Mouse (Mus musculus) forebrain, embryonic 13.5 days (tissue): ENCODE results near the gene Fbxo34. TPM values are rescaled to one million over a fixed set of nuclear protein-coding genes. Genes with fewer than 3 reads are reported as not detected.

Experiments used
- ATAC-seq: fragments of 200-750 bp; cut with Nextera tagmentation; 2 replicates; pipeline ENCODE4 v1.8.0; 2017
- H3K27ac ChIP-seq: fragments of 300-500 bp; sonication (generic); 2 replicates; pipeline ENCODE4 v1.5.1; 2015; ENCODE audit warnings: inconsistent platforms, mild to moderate bottlenecking, moderate library complexity
- H3K27me3 ChIP-seq: fragments of 300-500 bp; sonication (generic); 2 replicates; pipeline ENCODE4 v1.6.1; 2015; ENCODE audit warnings: mild to moderate bottlenecking, inconsistent platforms
- H3K36me3 ChIP-seq: fragments of 300-500 bp; sonication (generic); 2 replicates; pipeline ENCODE4 v1.6.1; 2015; ENCODE audit warnings: mild to moderate bottlenecking, inconsistent platforms; ENCODE audit not compliant: poor library complexity, severe bottlenecking
- H3K4me1 ChIP-seq: fragments of 300-500 bp; sonication (generic); 2 replicates; pipeline ENCODE4 v1.6.1; 2015; ENCODE audit warnings: inconsistent platforms
- H3K4me2 ChIP-seq: fragments of 300-500 bp; sonication (generic); 2 replicates; pipeline ENCODE4 v1.6.1; 2015; ENCODE audit warnings: inconsistent platforms, mild to moderate bottlenecking, moderate library complexity
- H3K4me3 ChIP-seq: fragments of 300-500 bp; sonication (generic); 2 replicates; pipeline ENCODE4 v1.5.1; 2015; ENCODE audit warnings: mild to moderate bottlenecking, inconsistent platforms
- H3K9ac ChIP-seq: fragments of 300-500 bp; sonication (generic); 2 replicates; pipeline ENCODE4 v1.6.1; 2015; ENCODE audit warnings: mild to moderate bottlenecking, inconsistent platforms
- H3K9me3 ChIP-seq: fragments of 300-500 bp; sonication (generic); replicated peaks from 2 replicates; pipeline ENCODE4 v1.6.1; 2016; ENCODE audit warnings: inconsistent platforms
- WGBS: fragments of 180-500 bp; shearing (Covaris S2); methylation state at CpG from one replicate; pipeline ENCODE4 v1.1.7; 2015; 5-methylcytosine and 5-hydroxymethylcytosine counted together
- polyA plus RNA-seq: library from polyadenylated mRNA; unstranded; fragments of >200 nt; fragmentation: Nextera tagmentation; extraction: Ambion mirVana; gene quantifications from 2 replicates; pipeline ENCODE4 v1.2.1, GENCODE M21; 2015

Gene Fbxo34
- polyA plus RNA-seq, 1 experiment from 2014 or later: 20.4 TPM

DNA sequence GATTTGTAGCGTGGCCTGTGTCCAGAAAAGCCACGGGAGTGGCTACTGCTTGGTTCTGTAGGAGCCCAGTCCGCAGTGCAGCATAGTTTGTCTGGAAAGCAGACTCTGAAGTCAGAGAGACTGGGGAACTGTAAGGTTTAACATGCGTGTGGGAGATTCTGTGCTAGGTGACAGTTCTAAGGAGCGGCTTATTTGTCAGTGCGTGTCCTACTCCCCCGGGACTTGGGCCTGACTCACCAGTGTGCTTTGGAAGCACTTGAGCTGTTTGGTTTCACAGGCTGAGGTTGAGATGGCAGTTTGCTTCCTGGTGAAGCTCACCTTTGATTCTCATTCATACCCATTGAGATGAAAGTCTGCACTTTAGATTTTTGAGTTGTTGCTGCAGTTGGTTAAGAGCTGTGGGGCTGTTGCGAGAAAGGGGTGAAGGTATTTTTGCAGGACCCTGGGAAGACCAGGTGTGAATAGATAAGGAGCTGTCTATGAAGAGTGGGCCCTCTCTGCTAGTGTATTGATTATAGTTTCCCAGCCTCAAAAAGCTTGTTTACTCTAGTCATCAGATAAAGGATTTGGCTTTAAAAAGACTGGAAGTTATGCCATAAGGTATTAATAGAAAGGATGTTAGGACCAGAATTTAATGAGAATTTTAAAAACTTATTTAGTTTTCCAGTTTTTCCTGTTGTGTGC is 24.5 kb downstream of the Fbxo34 start:
- Histone ChIP-seq H3K27ac (no peak overlapping the region), H3K27me3 (no peaks in the 10 kb centered on the region), H3K4me2 (no peak overlapping the region), H3K36me3 (no peaks in the 10 kb centered on the region), H3K4me1 (peaks cover 18% of the 10 kb centered on the region; the same call in 1 of the 2 replicates), H3K4me3 (no peak overlapping the region), H3K9me3 (no peaks in the 10 kb centered on the region), H3K9ac (no peak overlapping the region)
- WGBS: 89% methylated on average over 8 of the region's 8 CpGs
- ATAC-seq: no peak

- no peak overlapping the region for H3K9ac ChIP-seq
- H3K27ac ChIP-seq: no peak overlapping the region
- no peaks in the 10 kb centered on the region for H3K27me3 ChIP-seq
- no peak overlapping the region for H3K4me3 ChIP-seq
- no peak overlapping the region for H3K4me2 ChIP-seq
- WGBS: 90% methylated on average over 4 of the region's 4 CpGs
- no peak for ATAC-seq
- peaks cover 18% of the 10 kb centered on the region; the same call in 1 of the 2 replicates for H3K4me1 ChIP-seq
- H3K36me3 ChIP-seq: no peaks in the 10 kb centered on the region
- no peaks in the 10 kb centered on the region for H3K9me3 ChIP-seq
Observed at GRCm38 (mm10) chr14:47476266-47476665, 26.0 kb downstream of the Fbxo34 start.

DNA sequence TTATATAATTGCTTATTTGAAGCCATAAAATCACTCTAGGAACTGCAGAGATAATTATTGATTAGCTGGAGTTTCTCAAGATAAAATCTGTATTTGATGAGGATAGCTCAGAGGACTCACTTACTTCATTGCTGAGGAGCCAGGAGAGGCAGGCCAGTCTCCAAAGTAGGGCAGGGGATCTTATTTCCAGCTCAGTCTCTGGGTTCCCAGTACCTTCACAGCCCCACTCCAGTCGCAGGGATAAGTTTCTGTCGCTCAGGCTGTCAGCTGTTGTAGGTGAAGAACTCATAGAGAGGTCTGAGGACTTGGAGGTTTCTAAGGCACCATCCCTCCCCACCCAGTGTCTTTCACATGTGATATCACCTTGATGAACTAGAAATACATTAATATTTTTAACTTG is 27.5 kb downstream of the Fbxo34 start:
- no peak overlapping the region for H3K4me2 ChIP-seq
- peaks cover 18% of the 10 kb centered on the region; the same call in 1 of the 2 replicates for H3K4me1 ChIP-seq
- ATAC-seq: no peak
- H3K4me3 ChIP-seq: no peak overlapping the region
- H3K9ac ChIP-seq: no peak overlapping the region
- H3K27ac ChIP-seq: no peak overlapping the region
- 78% methylated on average over 2 of the region's 2 CpGs for WGBS
- H3K9me3 ChIP-seq: no peaks in the 10 kb centered on the region
- no peaks in the 10 kb centered on the region for H3K27me3 ChIP-seq
- H3K36me3 ChIP-seq: no peaks in the 10 kb centered on the region

GRCm38 (mm10) chr14:47482200-47482599 is 32.0 kb downstream of the Fbxo34 start:
- no peak for ATAC-seq
- WGBS: 90% methylated on average over 6 of the region's 6 CpGs
- H3K4me1 ChIP-seq: no peaks in the 10 kb centered on the region

GRCm38 (mm10) chr14:47483099-47483498 is 32.9 kb downstream of the Fbxo34 start:
- no peaks in the 10 kb centered on the region for H3K36me3 ChIP-seq
- H3K9me3 ChIP-seq: no peaks in the 10 kb centered on the region
- no peak overlapping the region for H3K9ac ChIP-seq
- no peak overlapping the region for H3K27ac ChIP-seq
- no peak for ATAC-seq
- WGBS: 83% methylated on average over 1 of the region's 1 CpGs
- no peaks in the 10 kb centered on the region for H3K4me1 ChIP-seq
- no peak overlapping the region for H3K4me3 ChIP-seq
- H3K27me3 ChIP-seq: no peaks in the 10 kb centered on the region
- H3K4me2 ChIP-seq: no peak overlapping the region

More at GRCm38 (mm10) chr14:47482200-47482599, 32.0 kb downstream of the Fbxo34 start:
- Histone ChIP-seq H3K27ac (no peak overlapping the region), H3K27me3 (no peaks in the 10 kb centered on the region), H3K4me3 (no peak overlapping the region), H3K9ac (no peak overlapping the region), H3K4me2 (no peak overlapping the region), H3K36me3 (no peaks in the 10 kb centered on the region), H3K9me3 (no peaks in the 10 kb centered on the region)

DNA sequence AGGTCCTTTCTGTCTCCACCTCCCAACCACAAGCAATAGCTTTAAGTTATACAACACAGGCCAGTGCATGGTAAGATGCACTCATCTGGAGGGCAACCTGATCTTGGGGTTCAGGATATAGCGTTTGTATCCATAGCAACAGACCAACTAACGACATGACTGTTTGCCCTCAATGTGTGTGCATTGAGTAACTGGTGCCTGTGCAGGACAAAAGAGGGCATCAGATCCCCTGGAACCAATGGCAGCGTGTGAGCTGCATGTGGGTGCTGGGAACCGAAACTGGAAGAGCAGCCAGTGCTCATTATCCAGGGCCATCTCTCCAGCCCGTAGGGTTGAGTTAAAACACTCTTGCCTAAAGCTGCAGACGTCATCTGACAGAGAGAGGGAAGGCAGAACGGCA is 38.5 kb downstream of the Fbxo34 start:
- no peak overlapping the region for H3K9ac ChIP-seq
- no peaks in the 10 kb centered on the region for H3K27me3 ChIP-seq
- peaks cover 16% of the 10 kb centered on the region for H3K4me1 ChIP-seq
- no peaks in the 10 kb centered on the region for H3K9me3 ChIP-seq
- H3K4me2 ChIP-seq: peak overlapping the region; percentile 35; the same call in 1 of the 2 replicates
- no peak overlapping the region for H3K4me3 ChIP-seq
- H3K36me3 ChIP-seq: no peaks in the 10 kb centered on the region
- ATAC-seq: no peak
- H3K27ac ChIP-seq: no peak overlapping the region
- 23% methylated on average over 7 of the region's 7 CpGs for WGBS

DNA sequence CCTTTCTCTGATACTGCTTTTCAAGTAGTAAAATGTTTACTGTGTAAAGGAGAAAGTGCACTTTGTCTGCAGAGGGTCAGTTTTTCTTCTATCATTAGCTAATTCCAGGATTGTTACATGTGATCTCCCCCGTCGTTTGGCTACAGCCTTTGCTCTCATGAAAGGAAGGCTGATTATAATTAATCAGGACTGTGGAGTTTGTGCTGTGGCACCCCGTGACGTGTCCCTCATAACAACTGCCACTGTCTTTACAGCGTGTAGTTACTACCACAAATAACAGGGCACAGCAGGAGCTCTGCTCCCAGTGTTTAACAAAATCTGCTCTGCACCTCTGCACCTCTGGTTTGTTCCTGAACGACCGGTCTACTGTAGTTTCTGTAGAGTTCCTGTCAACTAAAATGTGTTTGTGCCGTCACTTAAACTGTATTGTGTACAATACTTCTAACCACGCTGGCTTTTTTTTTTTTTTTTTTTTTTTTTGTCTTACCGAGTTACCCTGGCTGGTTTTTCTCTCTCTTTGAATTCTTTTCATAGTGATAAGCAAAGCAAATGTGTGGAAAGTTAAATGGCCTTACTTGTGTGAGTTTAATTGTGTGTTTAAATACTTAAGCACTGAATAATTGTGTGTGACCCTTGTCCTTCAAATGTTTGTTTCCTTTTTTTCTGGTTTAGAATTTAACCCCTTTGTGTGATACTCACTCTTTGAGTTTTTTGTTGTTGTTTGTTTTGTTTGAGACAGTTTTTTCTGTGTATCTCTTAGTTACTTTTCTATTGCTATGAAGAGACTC is 39.3 kb downstream of the Fbxo34 start:
- peaks cover 16% of the 10 kb centered on the region for H3K4me1 ChIP-seq
- H3K4me3 ChIP-seq: no peak overlapping the region
- no peaks in the 10 kb centered on the region for H3K36me3 ChIP-seq
- H3K4me2 ChIP-seq: peak overlapping the region; percentile 35
- H3K27me3 ChIP-seq: no peaks in the 10 kb centered on the region
- WGBS: 5% methylated on average over 10 of the region's 10 CpGs
- ATAC-seq: 0 out of 2 replicates have a peak, but pooled peaks have one; percentile 45
- H3K27ac ChIP-seq: no peak overlapping the region
- no peak overlapping the region for H3K9ac ChIP-seq
- no peaks in the 10 kb centered on the region for H3K9me3 ChIP-seq

- Histone ChIP-seq H3K4me3 (no peak overlapping the region), H3K27me3 (no peaks in the 10 kb centered on the region), H3K4me1 (peaks cover 16% of the 10 kb centered on the region), H3K4me2 (no peak overlapping the region), H3K9ac (no peak overlapping the region), H3K9me3 (no peaks in the 10 kb centered on the region), H3K27ac (no peak overlapping the region), H3K36me3 (no peaks in the 10 kb centered on the region)
- no peak for ATAC-seq
- WGBS: 94% methylated on average over 2 of the region's 2 CpGs
Observed at GRCm38 (mm10) chr14:47490732-47491131, 40.5 kb downstream of the Fbxo34 start.

DNA sequence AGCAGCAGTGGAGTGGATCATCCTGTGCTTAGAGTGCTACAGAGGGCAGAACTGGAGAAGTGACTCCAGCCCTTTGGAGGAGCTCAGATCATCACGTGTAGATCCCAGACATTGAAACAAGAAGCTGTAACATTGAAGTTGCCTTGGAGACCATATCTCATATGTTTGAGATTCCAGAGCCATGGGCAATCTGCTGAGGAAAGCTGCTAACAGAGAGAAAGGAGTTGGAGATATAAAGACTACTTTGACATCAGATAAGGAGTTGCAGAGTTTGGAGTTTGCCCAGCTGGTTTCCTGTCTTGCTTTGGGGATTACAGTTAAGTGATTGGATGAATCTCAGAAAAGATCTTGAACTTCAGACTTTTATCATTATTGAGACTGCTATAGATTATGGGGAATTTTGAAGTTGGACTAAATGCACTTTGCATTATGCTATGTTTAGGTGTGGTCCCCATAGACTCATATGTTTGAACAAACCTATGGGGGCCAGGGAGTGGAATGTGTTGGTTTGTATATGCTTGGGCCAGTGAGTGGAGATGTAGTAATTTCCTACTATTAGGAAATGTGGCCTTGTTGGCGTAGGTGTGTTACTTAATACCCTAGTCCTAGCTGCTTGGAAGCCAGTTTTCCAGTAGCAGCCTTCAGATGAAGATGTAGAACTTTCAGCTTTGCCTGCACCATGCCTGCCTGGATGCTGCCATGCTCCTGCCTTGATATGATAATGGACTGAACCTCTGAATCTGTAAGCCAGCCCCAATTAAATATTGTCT is 43.6 kb downstream of the Fbxo34 start:
- H3K27ac ChIP-seq: no peak overlapping the region
- WGBS: 88% methylated on average over 2 of the region's 2 CpGs
- H3K4me3 ChIP-seq: no peak overlapping the region
- no peaks in the 10 kb centered on the region for H3K27me3 ChIP-seq
- H3K36me3 ChIP-seq: no peaks in the 10 kb centered on the region
- H3K4me1 ChIP-seq: peaks cover 10% of the 10 kb centered on the region
- no peak overlapping the region for H3K9ac ChIP-seq
- no peaks in the 10 kb centered on the region for H3K9me3 ChIP-seq
- no peak for ATAC-seq
- no peak overlapping the region for H3K4me2 ChIP-seq

DNA sequence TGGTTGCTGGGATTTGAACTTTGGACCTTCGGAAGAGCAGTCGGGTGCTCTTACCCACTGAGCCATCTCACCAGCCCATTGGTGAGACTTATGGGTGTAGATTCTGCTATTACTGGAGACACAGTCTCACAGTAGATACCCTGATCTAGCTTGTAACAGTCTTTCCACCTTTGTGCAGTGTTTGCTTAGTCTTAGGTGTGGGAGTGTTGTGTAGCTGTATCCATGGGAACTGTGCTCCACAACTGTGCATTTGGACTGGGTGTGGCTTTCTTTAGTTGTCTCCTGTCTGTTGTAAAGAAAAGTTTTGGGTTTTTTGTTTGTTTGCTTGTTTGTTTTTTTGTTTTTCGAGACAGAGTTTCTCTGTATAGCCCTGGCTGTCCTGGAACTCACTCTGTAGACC is 45.7 kb downstream of the Fbxo34 start:
- Histone ChIP-seq H3K4me3 (no peak overlapping the region), H3K27me3 (no peaks in the 10 kb centered on the region), H3K27ac (no peak overlapping the region), H3K4me1 (no peaks in the 10 kb centered on the region), H3K4me2 (no peak overlapping the region), H3K36me3 (no peaks in the 10 kb centered on the region), H3K9me3 (no peaks in the 10 kb centered on the region), H3K9ac (no peak overlapping the region)
- ATAC-seq: no peak
- WGBS: 94% methylated on average over 3 of the region's 3 CpGs

DNA sequence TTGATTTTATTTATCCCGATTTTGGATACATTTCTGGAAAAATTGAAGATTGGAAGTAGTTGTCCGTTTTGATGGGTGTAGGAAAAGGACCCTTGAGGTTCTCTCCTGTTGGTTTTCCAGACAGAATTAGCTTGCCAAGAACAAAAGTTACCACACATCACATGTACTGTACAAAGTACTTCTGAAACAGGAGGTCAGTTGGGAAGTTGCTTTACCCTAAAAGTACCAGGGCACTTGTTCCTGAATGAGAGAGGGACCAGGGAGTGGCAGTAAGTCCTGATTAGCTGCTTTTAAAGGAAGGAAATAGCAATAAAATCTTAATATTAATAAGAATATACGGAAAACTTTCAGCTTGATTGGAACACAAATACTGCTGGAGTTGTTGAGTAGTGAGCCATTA is 46.9 kb downstream of the Fbxo34 start:
- Histone ChIP-seq H3K4me1 (no peaks in the 10 kb centered on the region), H3K27me3 (no peaks in the 10 kb centered on the region), H3K9ac (no peak overlapping the region), H3K27ac (no peak overlapping the region), H3K4me3 (no peak overlapping the region), H3K4me2 (no peak overlapping the region), H3K9me3 (no peaks in the 10 kb centered on the region), H3K36me3 (no peaks in the 10 kb centered on the region)
- ATAC-seq: no peak
- WGBS: 81% methylated on average over 3 of the region's 3 CpGs

DNA sequence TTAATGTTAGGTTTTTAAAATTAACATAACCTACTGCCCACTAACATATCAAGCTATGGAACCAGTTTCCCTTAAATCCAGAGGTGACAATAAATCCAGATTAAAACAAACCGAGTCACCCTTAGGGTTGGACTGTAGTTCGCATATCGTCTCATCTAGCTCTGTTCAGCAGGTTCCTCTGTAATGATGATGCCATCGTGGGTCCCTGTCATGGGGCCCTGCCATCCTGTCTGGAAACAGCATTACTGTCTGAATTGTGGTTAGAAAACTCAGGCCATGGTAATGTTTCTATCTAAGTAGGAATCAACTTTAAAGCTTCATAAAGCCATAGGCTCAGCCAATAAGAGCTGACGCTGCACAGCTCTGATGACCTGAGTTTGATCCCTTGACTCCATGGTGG is 48.4 kb downstream of the Fbxo34 start:
- Histone ChIP-seq H3K36me3 (no peaks in the 10 kb centered on the region), H3K27me3 (no peaks in the 10 kb centered on the region), H3K27ac (no peak overlapping the region), H3K4me2 (no peak overlapping the region), H3K4me3 (no peak overlapping the region), H3K9me3 (no peaks in the 10 kb centered on the region), H3K4me1 (no peaks in the 10 kb centered on the region), H3K9ac (no peak overlapping the region)
- 54% methylated on average over 5 of the region's 5 CpGs for WGBS
- no peak for ATAC-seq
